Mouse (Mus musculus) brain, embryonic 18.5 days (tissue): ENCODE results near the gene Iqub.

Experiments used
- DNase-seq: peaks from one replicate; pipeline ENCODE4 v3.0.0-alpha.2; 2012; ENCODE audit warnings: low read depth, low spot score

Iqub gene

DNA sequence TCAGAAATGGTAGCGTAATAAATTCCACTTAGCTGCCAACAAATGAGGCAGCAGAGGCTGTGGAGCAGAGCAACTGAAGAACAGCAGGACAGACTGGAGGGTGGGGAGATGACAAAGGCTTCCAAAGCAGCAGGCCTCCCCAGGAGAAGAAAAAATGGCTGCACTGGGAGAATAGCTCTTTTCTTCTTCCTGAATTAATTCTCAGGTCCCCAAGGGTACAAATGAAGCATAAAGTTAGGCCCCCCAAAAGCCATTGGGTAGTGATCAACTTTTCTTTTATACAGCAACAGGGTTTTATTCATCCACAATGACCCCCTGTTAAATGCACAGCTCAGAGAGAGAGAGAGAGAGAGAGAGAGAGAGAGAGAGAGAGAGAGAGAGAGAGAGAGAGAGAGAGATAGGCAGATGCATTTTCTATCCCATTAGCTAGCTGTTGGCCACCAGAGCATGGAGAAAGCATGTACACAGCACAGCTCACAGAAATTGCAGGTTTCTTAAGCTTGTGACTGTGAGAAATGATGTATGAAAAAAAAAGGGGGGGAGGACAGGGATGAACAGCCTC, 44.2 kb downstream of the Iqub start:
- DNase-seq: no peak

DNA sequence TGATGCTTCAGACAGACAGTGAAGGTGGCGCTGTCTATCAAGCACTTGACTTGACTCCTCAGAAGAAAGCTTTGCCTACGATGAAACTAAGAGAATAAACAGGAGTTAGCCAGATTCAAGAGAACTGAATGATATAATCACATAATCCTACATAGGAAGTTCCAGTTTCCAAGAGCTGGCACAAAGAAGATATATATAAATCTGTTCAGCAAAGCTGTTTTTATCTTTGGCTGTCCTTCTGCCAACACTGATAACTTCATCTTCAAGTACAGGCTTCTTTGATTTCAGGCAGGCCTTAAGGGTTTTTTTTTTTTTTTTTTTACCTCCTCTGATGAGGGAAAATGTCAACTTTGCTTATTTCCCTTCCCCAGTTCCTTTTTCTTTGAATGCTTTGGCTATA, 44.7 kb downstream of the Iqub start:
- DNase-seq: peak; percentile 40

DNA sequence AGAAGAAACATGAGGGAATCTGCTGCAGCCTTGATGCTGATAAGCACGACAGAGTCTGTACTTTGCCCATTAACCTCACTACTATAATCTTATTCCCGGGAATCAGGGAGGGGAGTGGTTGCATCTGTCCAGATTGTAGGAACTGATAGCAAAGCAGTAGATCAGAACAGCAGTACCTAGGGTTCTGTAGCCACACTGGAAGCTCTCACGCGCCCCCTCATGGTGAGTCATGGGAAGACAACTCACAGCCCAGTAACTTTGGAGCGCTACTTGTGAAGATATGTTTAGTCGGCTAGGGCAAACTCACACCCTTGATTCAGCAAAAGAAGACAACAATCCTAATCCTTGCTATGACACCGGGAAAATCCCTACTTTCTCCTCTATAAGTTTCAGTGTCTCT, 58.8 kb downstream of the Iqub start:
- no peak for DNase-seq

DNA sequence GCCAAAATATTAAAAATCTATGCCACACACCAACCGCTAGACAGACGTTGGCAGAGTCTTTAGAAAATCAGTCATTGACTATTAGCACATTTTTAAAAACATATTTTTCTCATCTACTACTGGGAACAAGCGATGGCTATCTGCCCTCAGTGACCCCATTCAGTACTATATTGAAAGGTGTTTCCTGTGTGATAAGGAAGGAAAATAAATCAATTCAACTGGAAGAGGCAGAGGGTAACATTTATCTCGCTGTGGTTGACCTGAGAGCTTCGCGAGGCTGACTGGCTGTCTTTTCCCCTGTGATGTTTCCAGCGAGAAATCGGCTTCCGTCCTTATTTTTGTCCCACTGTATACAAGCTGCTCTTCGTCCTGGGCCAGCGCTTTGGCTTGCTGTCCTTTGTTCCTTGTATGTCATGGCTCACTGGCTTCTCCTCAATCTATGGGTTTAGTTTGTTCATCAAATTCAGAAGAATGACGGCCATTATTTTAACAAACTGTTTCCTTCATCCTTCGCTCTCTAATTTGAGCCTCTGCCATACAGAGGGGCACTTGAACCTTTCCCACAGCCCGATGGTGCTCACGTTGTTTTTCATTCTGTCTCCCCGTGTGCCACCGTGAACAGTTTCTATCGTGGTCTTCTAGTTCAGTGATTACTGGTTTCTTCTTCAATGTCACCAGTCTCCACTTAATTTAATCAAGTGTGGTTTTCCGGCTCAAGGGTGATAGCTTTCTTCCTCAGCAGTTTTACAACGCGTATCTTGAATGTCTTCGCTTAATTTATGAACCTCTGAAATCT, 63.6 kb downstream of the Iqub start:
- DNase-seq: no peak

DNA sequence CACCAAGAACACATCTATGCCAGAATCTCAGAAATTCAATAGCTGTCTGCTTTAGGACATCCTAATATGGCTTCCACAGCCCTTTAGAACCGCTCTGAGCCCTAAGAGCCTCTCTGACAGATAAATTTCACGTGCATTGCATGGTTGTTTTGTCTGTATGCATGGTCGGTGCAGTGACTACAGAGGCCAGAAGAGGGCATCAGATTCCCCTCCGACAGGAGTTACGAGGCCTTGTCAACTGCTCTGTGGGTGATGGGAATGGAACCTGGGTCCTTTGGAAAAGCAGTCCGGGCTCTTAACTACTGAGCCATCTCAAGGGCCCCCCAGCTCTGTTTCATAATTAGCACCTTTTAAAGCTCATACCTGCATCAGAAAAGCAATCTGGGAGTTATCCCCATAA, 64.6 kb downstream of the Iqub start:
- DNase-seq: no peak

DNA sequence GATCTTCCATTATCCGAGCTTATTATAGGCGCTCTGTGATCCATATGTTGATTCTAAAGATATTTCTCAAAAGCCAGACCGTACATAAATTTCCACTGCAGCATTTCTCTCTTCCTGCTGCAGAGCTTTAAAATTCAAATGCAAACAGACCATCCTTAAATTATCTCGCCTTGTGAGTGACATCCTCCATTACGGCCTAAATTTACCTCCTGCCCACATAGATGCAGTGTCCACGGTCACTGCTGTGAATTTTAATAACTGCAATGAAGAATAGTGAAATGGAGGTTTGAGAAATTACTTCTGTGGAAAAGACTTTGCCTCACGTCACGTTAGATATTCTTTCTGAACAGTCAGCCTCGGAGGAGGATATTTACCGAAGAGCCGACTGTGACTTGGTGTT, 98.8 kb downstream of the Iqub start:
- no peak for DNase-seq

DNA sequence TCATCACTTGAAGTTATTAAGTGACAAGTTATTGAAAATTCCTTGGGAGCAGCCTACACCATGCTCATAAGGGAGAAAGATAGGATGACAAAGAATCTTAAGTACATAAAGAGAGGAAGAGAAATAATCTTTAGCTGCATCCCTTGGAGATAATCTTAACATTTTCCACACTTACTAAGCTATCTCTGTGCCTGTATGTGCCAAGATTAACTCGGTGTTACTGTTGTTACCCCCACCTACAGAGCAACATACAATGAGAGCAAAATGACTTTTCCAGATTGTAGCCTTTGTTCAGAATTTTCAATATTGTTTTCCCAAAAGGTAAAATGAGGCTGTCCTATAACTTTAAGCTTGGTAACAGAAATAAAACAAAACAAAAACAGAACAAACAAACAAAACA, 99.4 kb downstream of the Iqub start:
- DNase-seq: no peak

DNA sequence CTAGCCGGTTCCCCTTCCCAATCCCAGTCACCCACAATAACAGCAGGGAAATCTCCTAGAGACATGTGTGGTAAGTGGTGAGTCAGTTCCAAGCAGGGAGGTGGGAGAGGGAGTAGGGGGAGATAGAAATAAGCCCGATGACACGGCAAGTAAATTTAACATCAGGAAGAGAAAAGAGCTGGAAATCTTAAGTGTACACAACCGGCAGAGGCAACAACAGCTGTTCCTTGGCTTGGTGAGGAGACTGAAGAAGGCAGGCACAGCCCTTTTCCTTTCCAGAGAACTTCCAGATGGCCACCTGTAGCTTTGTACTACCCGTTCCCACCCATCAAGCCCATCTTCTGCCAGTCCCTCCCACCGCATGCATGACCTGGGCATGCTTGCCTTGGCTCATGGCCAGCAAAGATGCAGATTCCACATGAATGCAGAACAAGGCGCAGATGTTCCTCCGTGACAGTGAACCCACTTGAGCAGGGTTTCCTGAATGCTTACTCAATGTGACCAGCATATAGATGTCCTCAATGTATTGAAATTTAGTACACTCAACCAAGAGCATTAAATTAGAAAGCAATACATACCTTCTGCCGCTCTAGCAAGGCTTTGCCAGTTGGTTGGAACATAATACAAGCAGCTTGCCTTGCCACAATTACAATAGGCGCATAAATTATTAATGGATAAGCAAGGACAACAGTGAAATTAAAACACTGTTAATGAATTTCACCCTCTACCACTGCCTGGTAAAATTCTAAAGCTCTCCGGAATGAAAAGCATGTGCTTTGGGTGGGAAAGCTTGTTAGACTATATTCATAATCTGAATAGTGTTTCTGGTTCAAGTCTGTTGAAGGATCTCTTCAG, 106.1 kb downstream of the Iqub start:
- DNase-seq: no peak

DNA sequence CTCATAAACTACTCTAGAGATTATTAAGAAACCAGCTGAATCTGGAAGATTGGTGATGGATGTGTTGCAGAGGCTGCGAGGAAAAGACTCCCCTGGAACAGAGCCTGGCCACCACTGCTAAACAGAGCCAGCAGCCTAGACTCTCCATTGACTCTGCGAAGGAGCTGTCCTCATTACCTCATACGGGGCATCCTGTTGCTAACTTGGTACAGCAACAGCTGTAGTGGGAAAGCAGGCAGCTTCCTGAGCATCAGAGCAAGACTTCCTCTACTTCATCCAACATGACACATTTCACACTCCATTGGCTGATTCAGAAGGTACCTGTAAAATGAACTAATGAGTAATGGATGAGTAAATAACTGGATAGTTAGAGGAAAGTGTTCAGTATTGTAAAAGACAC, 107.1 kb downstream of the Iqub start:
- no peak for DNase-seq

DNA sequence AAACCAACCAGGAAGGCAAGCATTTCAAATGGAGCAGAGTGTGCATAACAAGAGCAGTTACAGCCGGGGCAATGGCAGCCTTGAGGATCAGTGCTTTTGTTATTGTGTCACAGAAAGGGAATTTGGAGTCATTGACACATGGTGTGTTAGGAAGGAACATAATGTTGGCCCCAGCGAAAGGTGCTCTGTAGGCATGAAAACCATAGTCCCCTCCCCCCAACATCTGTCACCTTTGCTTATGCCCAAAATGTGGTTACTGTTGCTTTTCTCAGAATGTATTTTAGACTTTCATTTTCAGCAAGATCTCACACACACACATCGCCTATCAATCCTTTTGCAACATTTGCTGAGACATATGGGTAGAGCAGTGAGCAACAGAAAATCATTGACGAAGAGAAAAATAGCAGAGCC, 117.6 kb downstream of the Iqub start:
- peak; percentile 65 for DNase-seq
